Mouse (Mus musculus) splenic B cell, adult 2 months (primary cell): ENCODE results near the gene Aqp2.

ENCODE experiments used
- DNase-seq: peaks from one replicate; pipeline ENCODE4 v3.0.0-alpha.2; 2011; ENCODE audit warnings: low read depth, low spot score
- H3K27me3 ChIP-seq: 2 replicates; pipeline ENCODE4 v1.6.1; 2012; ENCODE audit warnings: mild to moderate bottlenecking, low read length, moderate library complexity, mixed read lengths; ENCODE audit not compliant: control insufficient read depth, poor library complexity, insufficient read depth, severe bottlenecking
- H3K36me3 ChIP-seq: 2 replicates; pipeline ENCODE4 v1.6.1; 2012; ENCODE audit warnings: mild to moderate bottlenecking, low read length, moderate library complexity, mixed read lengths; ENCODE audit not compliant: control insufficient read depth, poor library complexity, insufficient read depth, severe bottlenecking

The Aqp2 gene

GRCm38 (mm10) chr15:99599245-99600070 is 20.6 kb downstream of the Aqp2 start:
- no peaks in the 10 kb centered on the region for H3K36me3 ChIP-seq
- no peaks in the 10 kb centered on the region; the same call in 1 of the 2 replicates for H3K27me3 ChIP-seq

GRCm38 (mm10) chr15:99600986-99601822 is 22.3 kb downstream of the Aqp2 start, which contains the start of gene Aqp6:
Gene Aqp6 (plus strand): TSS chr15:99601400.
- Histone ChIP-seq H3K36me3 (no peaks in the 10 kb centered on the region), H3K27me3 (no peaks in the 10 kb centered on the region; the same call in 1 of the 2 replicates)
- no peak for DNase-seq

More at GRCm38 (mm10) chr15:99599245-99600070, 20.6 kb downstream of the Aqp2 start:
- DNase-seq, result no peak

GRCm38 (mm10) chr15:99601823-99602120 is 22.9 kb downstream of the Aqp2 start:
- H3K27me3 ChIP-seq, result no peaks in the 10 kb centered on the region; the same call in 1 of the 2 replicates
- H3K36me3 ChIP-seq, result no peaks in the 10 kb centered on the region
- DNase-seq, result no peak

GRCm38 (mm10) chr15:99602206-99602820 is 23.5 kb downstream of the Aqp2 start:
- Histone ChIP-seq H3K27me3 (no peaks in the 10 kb centered on the region; the same call in 1 of the 2 replicates), H3K36me3 (no peaks in the 10 kb centered on the region)
- DNase-seq, result no peak

GRCm38 (mm10) chr15:99603216-99603615 is 24.4 kb downstream of the Aqp2 start:
- H3K27me3 ChIP-seq, result no peaks in the 10 kb centered on the region; the same call in 1 of the 2 replicates
- DNase-seq, result no peak
- no peaks in the 10 kb centered on the region for H3K36me3 ChIP-seq

- DNase-seq, result no peak
- Histone ChIP-seq H3K27me3 (no peaks in the 10 kb centered on the region), H3K36me3 (no peaks in the 10 kb centered on the region)
Observed at GRCm38 (mm10) chr15:99605595-99605994, 26.7 kb downstream of the Aqp2 start.

- no peaks in the 10 kb centered on the region for H3K27me3 ChIP-seq
- DNase-seq, result no peak
- no peaks in the 10 kb centered on the region for H3K36me3 ChIP-seq
Observed at GRCm38 (mm10) chr15:99606515-99606914, 27.7 kb downstream of the Aqp2 start.

GRCm38 (mm10) chr15:99607388-99608113 is 28.7 kb downstream of the Aqp2 start:
- no peak for DNase-seq
- H3K36me3 ChIP-seq, result no peaks in the 10 kb centered on the region
- H3K27me3 ChIP-seq, result no peaks in the 10 kb centered on the region

- DNase-seq, result no peak
- Histone ChIP-seq H3K36me3 (no peaks in the 10 kb centered on the region), H3K27me3 (no peaks in the 10 kb centered on the region)
Observed at GRCm38 (mm10) chr15:99608382-99609125, 29.7 kb downstream of the Aqp2 start.

- H3K27me3 ChIP-seq, result no peaks in the 10 kb centered on the region; the same call in 1 of the 2 replicates
- no peak for DNase-seq
- H3K36me3 ChIP-seq, result no peaks in the 10 kb centered on the region
Observed at GRCm38 (mm10) chr15:99611563-99611962, 32.7 kb downstream of the Aqp2 start.

- H3K36me3 ChIP-seq, result no peaks in the 10 kb centered on the region
- no peak for DNase-seq
Observed at GRCm38 (mm10) chr15:99614273-99614672, 35.4 kb downstream of the Aqp2 start.

GRCm38 (mm10) chr15:99614753-99615152 is 35.9 kb downstream of the Aqp2 start:
- Histone ChIP-seq H3K27me3 (no peaks in the 10 kb centered on the region; the same call in 1 of the 2 replicates), H3K36me3 (no peaks in the 10 kb centered on the region)
- DNase-seq, result no peak

More at GRCm38 (mm10) chr15:99614273-99614672, 35.4 kb downstream of the Aqp2 start:
- no peaks in the 10 kb centered on the region; the same call in 1 of the 2 replicates for H3K27me3 ChIP-seq

GRCm38 (mm10) chr15:99615246-99615645 is 36.4 kb downstream of the Aqp2 start:
- no peaks in the 10 kb centered on the region; the same call in 1 of the 2 replicates for H3K27me3 ChIP-seq
- DNase-seq, result no peak
- H3K36me3 ChIP-seq, result no peaks in the 10 kb centered on the region
